Mouse (Mus musculus) gastrocnemius, adult 2 months (tissue): ENCODE results near the gene Stk4. TPM values are rescaled to one million over a fixed set of nuclear protein-coding genes. Genes with fewer than 3 reads are reported as not detected.

Experiments used
- DNase-seq: peaks from one replicate; pipeline ENCODE4 v3.0.0; 2022
- H3K27ac ChIP-seq: fragments of 200-600 bp; 2 replicates; pipeline ENCODE4 v1.8.1; 2022; ENCODE audit warnings: mild to moderate bottlenecking
- H3K4me3 ChIP-seq: fragments of 200-600 bp; 2 replicates; pipeline ENCODE4 v1.8.1; 2022; ENCODE audit warnings: mild to moderate bottlenecking, moderate library complexity
- CTCF ChIP-seq: fragments of 200-600 bp; IDR thresholded peaks from 2 replicates; pipeline ENCODE4 v1.8.1; 2022; ENCODE audit warnings: antibody characterized with exemption, mild to moderate bottlenecking, moderate library complexity
- intact Hi-C: fragments of 180-260 bp; cut with DNase I; formaldehyde crosslinking; loops from one replicate; pipeline ENCODE4 v1.15.1; 2025
- total RNA-seq, 2 experiments: library from RNA; stranded (reverse); gene quantifications; 2 replicates each; pipeline ENCODE4 v1.2.3; 2021

Gene Stk4
- total RNA-seq, 2 experiments from 2014 or later, result 6.8 to 8.7 TPM

DNA sequence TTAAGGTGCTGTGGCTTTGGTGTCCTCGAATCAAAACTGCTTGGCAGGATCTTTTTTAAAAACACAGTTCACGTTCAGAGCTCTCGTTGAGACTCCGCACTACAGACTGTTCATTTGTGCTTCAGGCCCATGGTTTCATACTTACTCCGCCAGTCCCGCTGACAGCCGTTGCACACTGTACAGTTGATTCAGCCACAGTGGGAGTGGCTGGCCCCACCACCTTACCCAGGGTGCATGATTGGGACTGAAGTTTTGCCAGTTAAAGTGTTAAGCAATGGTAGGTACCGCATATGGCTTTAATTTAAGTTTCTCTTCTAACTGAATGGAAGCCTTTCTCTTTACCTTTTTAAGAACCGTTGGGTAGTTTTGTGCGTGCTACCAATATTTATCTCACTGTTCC lies 45.4 kb downstream of the Stk4 start:
- Histone ChIP-seq H3K4me3 (no peak overlapping the region), H3K27ac (no peak overlapping the region)
- no peak for DNase-seq
- intact Hi-C loops, result no loop called here
- no peak for TF ChIP-seq CTCF

DNA sequence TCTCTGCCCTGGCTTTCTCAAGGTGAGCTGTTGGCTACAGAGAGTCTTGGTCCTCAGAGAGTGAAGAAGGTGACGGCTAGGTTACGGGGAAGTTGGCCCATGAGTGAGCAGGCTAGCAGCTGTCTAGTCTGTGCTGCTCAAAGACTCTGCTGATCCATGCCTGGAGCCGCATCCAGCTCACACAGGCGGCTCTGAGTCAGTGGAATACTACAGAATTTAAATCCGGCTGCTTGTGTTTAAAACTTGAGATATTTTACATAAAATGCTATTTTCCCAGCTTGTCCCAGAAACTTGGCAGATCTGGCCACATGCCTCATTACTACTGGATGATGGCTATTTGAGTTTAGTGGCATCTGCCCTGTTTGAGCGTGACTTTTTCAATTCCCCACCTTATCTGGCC lies 49.4 kb downstream of the Stk4 start:
- H3K4me3 ChIP-seq, result no peak overlapping the region
- H3K27ac ChIP-seq, result no peak overlapping the region
- intact Hi-C loops, result no loop called here

DNA sequence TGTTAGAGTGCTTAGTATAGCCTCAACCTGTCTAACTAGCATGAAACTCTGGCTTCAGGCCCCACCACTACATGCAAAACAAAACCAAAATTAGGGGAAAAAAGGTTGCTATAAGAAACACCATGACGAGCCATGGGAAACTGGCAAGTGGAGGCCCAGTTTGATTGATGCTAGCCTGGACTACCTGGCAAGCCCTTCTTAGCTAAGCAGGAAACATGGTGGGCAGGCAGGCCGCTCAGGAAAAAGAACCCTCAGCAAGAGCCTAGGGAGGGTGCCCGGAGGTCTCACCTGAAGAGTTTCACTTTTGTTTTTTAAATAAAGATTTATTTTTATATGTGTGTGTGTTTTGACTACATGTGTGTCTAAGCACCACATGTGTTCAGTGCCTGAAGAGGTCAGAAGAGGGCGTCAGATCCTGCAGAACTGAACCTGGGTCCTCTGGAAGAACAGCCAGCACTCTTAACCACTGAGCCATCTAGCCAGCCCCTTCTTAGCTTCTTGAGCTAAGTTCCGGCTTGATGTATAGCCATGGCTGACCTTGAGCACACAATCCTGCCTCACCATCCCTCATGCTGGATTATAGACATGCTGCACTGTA lies 53.1 kb downstream of the Stk4 start:
- peak; percentile 15; the same call in 1 of the 2 replicates for TF ChIP-seq CTCF
- intact Hi-C loops, result no loop called here
- Histone ChIP-seq H3K4me3 (no peak overlapping the region), H3K27ac (no peak overlapping the region)
- no peak for DNase-seq

More for the DNA sequence above, 49.4 kb downstream of the Stk4 start:
- DNase-seq, result no peak
- no peak for TF ChIP-seq CTCF

DNA sequence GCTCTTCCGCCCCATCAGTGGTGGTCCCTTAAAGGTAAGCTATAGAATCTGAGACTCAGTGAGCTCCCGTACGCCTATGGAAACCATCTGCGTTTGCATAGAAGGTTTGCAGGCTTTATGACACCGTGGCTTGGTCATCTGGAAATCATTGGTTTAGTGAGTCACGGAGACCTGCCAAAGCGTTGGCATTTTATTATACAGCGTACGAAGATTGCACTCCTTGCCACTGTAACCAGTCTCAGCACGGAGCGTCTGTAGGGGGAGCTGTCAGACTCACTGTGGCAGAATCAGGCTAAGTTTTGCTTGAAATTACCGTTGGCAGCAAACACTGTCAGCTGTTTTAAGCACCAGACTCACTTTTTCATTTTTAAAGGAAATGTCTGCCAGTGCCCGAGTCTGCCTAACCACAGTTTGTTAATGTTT lies 56.4 kb downstream of the Stk4 start:
- no peak overlapping the region for H3K4me3 ChIP-seq
- peak; percentile 68 for TF ChIP-seq CTCF
- H3K27ac ChIP-seq, result no peak overlapping the region
- intact Hi-C loops, result no loop called here
- DNase-seq, result peak; percentile 64

DNA sequence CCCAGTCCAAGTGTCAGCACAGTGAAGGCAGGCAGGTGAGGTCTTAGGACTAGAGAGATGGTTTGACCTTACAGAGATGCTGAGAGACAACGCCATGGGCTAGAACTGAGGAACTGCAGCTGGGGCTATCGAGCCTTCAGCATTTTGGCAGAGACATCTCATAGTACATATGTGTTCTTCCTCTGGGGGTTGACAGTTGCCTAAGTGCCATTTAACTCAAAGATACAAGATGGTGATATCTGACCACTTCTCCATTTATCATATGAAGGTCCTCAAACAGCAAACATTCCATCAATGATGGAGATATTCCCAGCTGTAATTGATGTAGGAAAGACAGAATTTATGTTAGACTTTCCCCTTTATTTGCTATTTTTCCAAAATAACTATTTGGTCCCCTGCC lies 57.2 kb downstream of the Stk4 start:
- DNase-seq, result no peak
- Histone ChIP-seq H3K27ac (no peak overlapping the region), H3K4me3 (no peak overlapping the region)
- no peak for TF ChIP-seq CTCF
- intact Hi-C loops, result no loop called here

DNA sequence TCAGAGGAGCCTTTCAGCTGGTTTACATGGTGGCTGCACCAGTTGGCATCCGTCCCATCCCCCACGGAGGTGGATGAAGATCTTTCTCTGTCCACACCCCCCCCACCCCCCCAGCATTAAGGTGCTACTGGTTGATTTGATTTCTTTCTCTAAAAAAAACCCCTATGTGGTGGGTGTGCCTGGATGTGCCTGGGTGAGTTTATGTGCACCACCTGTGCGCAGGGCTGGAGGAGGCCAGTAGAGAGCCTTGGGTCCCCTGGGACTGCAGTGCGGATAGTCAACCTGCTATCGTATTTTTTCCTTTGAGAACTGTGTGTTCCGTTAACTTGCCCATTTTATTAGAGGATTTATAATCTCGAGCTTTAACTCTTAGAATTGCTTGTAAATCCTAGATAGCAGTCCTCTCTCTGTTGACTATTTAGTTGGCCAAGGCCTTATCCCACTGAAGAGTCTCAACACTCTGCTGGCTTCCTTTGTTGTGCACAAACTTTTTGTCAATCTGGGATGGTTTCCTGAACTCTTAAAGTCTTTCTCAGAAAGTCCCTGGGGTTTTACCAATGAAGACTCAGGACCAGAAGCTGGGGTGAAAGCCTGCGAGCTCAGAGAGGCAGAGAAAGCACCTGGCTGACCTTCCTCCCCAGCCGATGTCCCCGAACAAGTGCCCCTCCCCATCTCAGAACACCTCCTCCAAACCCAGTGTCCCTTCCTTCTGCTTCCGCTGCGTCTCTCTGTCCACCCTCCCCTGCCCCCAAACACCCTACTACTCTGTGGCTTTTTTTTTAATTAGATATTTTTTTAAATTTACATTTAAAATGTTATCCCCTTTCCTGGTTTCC lies 58.7 kb downstream of the Stk4 start:
- H3K27ac ChIP-seq, result no peak overlapping the region
- no peak for TF ChIP-seq CTCF
- intact Hi-C loops, result no loop called here
- no peak overlapping the region for H3K4me3 ChIP-seq
- DNase-seq, result no peak

DNA sequence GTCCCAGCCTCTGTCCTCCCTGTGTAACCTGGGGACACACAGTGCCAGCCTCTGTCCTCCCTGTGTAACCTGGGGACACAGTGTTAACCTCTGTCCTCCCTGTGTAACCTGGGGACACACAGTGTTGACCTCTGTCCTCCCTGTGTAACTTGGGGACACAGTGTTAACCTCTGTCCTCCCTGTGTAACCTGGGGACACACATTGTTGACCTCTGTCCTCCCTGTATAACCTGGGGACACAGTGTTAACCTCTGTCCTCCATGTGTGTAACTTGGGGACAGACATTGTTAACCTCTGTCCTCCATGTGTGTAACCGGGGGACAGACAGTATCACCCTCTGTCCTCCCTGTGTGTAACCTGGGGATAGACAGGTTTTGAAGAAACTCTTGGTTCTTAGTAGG lies 61.5 kb downstream of the Stk4 start:
- H3K4me3 ChIP-seq, result no peak overlapping the region
- DNase-seq, result no peak
- H3K27ac ChIP-seq, result no peak overlapping the region
- intact Hi-C loops, result loop anchor here (5.0 kb wide), 2 partner anchors 221 to 256 kb away; partner anchors contain the start of gene Slpi
- no peak for TF ChIP-seq CTCF

DNA sequence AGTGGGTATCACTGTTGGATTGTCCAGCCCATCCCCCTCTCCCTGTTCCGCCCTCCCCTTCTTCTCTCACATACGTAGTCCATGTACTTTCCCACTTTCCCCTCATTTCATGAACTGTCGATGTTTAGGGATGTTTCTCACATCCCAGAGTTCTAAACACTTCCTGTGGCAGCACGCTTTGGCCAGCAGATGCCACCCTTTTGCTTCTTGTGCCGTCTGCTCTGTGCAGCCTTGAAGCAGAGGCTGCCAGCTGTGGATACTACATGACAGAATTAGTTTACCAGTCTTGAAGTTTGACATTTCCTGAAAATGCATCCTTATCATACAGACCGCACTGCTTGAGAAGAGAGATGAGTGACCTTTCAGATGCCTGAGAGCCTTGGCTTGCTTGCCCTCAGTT lies 64.4 kb downstream of the Stk4 start:
- intact Hi-C loops, result loop anchor here (5.0 kb wide), 2 partner anchors 218 to 253 kb away; partner anchors contain the start of gene Slpi
- Histone ChIP-seq H3K4me3 (no peak overlapping the region), H3K27ac (no peak overlapping the region)
- DNase-seq, result peak; percentile 44
- peak; percentile 69 for TF ChIP-seq CTCF

DNA sequence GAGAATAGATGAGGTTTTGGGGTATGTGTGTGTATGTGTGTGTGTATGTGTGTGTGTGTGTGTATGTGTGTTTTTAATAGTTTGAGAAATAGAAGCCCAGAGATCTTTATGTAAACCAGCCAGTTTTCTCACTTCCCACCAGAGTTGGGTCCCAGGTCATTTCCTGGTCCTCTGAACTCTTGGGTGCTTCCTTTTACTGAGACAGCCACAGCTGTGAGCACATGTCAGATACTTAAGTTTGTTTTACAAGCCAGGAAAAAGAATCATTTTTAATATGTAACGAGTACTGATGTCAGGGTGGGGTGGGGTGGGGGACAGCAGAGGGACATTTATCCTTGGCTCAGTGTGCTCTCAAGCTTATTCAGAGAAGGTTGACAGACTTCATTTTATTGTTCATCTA lies 65.2 kb downstream of the Stk4 start:
- Histone ChIP-seq H3K27ac (no peak overlapping the region), H3K4me3 (no peak overlapping the region)
- TF ChIP-seq CTCF, result no peak
- DNase-seq, result no peak
- intact Hi-C loops, result no loop called here

DNA sequence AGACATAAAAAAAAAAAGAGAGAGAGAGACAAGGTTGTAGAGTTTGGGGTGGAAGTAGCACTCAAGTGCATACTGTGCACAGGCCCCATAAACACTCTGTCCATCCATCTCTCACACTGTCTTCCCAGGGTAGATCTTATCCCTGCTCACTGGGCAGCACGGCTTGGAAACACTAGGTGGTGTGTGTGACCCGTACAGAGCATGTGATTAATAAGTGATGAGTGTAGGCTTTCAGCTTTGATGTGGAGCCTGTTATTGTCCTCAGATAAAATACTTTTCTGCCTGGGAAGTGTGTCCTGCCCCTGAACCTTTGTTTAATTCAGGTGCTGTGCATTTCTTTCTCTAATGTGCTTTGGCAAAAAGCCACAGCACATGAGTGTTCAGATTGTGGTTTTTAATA lies 66.3 kb downstream of the Stk4 start:
- intact Hi-C loops, result loop anchor here (2.0 kb wide), 1 partner anchor 44 kb away; no protein-coding TSS in a partner anchor
- peak; percentile 63 for TF ChIP-seq CTCF
- H3K27ac ChIP-seq, result no peak overlapping the region
- peak; percentile 37 for DNase-seq
- no peak overlapping the region for H3K4me3 ChIP-seq

DNA sequence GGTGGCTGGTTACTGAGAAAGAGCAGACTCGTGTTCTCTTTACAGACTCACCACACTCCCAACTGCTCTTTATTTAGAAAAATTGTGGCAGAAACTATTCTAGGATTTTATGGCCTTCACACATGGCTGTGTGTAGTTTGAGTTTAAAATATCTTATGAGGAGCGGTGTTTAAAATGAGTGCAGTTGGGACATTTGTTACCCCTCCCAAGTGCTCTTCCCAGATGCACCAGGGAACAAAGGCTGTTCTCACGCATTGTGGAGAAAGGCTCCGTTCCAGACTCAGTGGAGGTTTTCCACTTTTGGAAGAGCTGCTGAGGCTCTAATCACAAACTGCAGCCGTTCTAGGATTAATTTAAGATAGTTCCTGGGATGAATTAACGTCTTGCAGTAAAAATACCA lies 67.6 kb downstream of the Stk4 start:
- no peak for DNase-seq
- TF ChIP-seq CTCF, result no peak
- intact Hi-C loops, result loop anchor here (2.0 kb wide), 1 partner anchor 43 kb away; no protein-coding TSS in a partner anchor
- Histone ChIP-seq H3K27ac (peak overlapping the region; percentile 57; the same call in 1 of the 2 replicates), H3K4me3 (no peak overlapping the region)

DNA sequence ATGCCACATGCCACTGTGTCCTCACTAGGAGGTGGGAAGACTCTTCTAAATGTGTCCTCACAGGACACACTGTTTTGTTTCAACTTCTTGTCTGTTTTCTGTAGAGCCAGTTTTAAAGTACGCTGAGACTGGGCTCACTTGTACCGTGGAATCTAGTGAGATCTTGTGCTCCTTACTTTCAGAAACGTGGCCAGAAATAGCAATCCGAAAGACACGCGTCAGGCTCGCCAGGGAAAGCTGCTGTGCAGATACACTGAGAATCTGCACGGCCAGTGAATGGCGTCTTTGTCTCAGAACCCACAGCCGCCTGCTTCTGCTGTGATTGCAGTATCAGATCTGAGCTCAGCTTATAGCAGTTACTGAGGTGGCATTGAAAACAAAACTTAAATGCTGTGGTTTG lies 71.9 kb downstream of the Stk4 start:
- H3K4me3 ChIP-seq, result peak overlapping the region; percentile 52

DNA sequence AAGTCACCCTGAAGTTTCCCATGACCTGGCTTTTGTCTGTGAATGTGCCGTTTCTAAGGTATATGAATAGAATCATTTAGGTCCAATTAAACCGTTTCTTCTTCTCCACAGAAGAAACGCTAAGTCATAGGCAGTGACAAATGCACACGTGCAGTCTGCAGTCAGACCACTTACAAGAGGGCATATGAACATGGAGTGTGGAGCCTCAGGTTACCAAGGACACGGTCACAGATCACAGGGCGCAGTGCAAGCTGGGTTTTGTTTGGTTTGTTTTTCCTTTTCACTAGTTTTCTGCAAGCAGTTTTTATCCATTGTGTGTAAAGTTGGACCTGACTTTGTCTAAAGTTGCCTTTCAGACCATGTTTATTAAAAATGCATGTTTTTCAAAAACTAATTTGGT lies 73.9 kb downstream of the Stk4 start:
- no peak for TF ChIP-seq CTCF
- DNase-seq, result no peak
- Histone ChIP-seq H3K27ac (no peak overlapping the region), H3K4me3 (no peak overlapping the region)
- intact Hi-C loops, result no loop called here

More for the DNA sequence above, 71.9 kb downstream of the Stk4 start:
- peak overlapping the region; percentile 91 for H3K27ac ChIP-seq
- intact Hi-C loops, result loop anchor here (2.0 kb wide), 1 partner anchor 15 kb away; no protein-coding TSS in a partner anchor
- DNase-seq, result peak; percentile 60
- TF ChIP-seq CTCF, result no peak
